Mouse (Mus musculus): ENCODE results near the gene Ttc28.

DNA sequence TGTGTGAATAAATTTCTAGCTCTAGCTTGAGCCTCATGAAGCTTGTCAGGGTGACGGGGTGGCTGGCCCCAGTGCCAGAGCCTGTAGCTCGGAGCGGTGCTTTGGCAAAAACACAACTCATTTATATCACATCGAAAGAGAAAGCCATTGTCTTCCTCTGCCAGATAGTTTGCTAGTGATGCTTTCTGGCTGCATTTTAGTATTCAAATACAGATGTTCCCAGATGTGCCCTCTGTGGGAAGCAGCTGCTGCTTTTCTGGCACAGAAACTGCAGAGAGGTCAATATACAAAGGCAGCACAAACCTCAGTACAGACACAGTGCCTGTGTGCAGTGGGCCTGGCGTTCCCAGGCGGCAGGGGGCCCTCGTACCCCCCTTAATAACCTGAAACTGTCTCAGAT, 300.0 kb downstream of the Ttc28 start:
- no peak for TF ChIP-seq MYOG (IDR thresholded peaks at IDR 0.05; ENCODE audit: control insufficient read depth, extremely low read depth, insufficient read length)
- no peak for TF ChIP-seq CTCF (IDR thresholded peaks at IDR 0.05; ENCODE audit: control insufficient read depth, insufficient read depth, insufficient read length)
- TF ChIP-seq MAX (IDR thresholded peaks at IDR 0.05): no peak
- no peak for TF ChIP-seq FOSL1 (IDR thresholded peaks at IDR 0.05; ENCODE audit: insufficient read depth, low read length, poor library complexity, severe bottlenecking)
